Mouse (Mus musculus) heart, embryonic 15.5 days (tissue): Measurements from ENCODE around the gene Cbs. TPM values are rescaled to one million over a fixed set of nuclear protein-coding genes. Genes with fewer than 3 reads are reported as not detected.
A peak's percentile ranks its signal among the peaks of the same experiment; 100 is the strongest.

ENCODE experiments used
- ATAC-seq: fragments of 200-750 bp; cut with Nextera tagmentation; replicated peaks from 2 replicates; pipeline ENCODE4 v1.8.0; 2017; ENCODE audit warnings: low read depth, moderate TSS enrichment; ENCODE audit not compliant: insufficient number of reproducible peaks, insufficient read depth, low FRiP score
- H3K27ac ChIP-seq: fragments of 300-500 bp; sonication (generic); 2 replicates; pipeline ENCODE4 v1.5.1; 2015; ENCODE audit warnings: mild to moderate bottlenecking, inconsistent platforms
- H3K27me3 ChIP-seq: fragments of 300-500 bp; sonication (generic); 2 replicates; pipeline ENCODE4 v1.6.1; 2015; ENCODE audit warnings: inconsistent platforms
- H3K36me3 ChIP-seq: fragments of 300-500 bp; sonication (generic); 2 replicates; pipeline ENCODE4 v1.6.1; 2015; ENCODE audit warnings: mild to moderate bottlenecking, inconsistent platforms
- H3K4me1 ChIP-seq: fragments of 300-500 bp; sonication (generic); replicated peaks from 2 replicates; pipeline ENCODE4 v1.6.1; 2015; ENCODE audit warnings: inconsistent platforms
- H3K4me2 ChIP-seq: fragments of 300-500 bp; sonication (generic); 2 replicates; pipeline ENCODE4 v1.6.1; 2015; ENCODE audit warnings: inconsistent platforms, mild to moderate bottlenecking, moderate library complexity
- H3K4me3 ChIP-seq: fragments of 300-500 bp; sonication (generic); 2 replicates; pipeline ENCODE4 v1.5.1; 2015; ENCODE audit warnings: mild to moderate bottlenecking, inconsistent platforms
- H3K9ac ChIP-seq: fragments of 300-500 bp; sonication (generic); 2 replicates; pipeline ENCODE4 v1.6.1; 2015; ENCODE audit warnings: mild to moderate bottlenecking, inconsistent platforms
- H3K9me3 ChIP-seq: fragments of 300-500 bp; sonication (generic); replicated peaks from 2 replicates; pipeline ENCODE4 v1.6.1; 2016; ENCODE audit warnings: inconsistent platforms
- WGBS: fragments of 180-500 bp; shearing (Covaris S2); methylation state at CpG from one replicate; pipeline ENCODE4 v1.1.7; 2015; ENCODE audit warnings: mixed read lengths; 5-methylcytosine and 5-hydroxymethylcytosine counted together
- polyA plus RNA-seq: library from polyadenylated mRNA; unstranded; fragments of >200 nt; fragmentation: Nextera tagmentation; extraction: Ambion mirVana; gene quantifications from 2 replicates; pipeline ENCODE4 v1.2.1, GENCODE M21; 2015

Cbs gene
- polyA plus RNA-seq, 1 experiment from 2014 or later, result 1.2 TPM

- no peak overlapping the region for H3K4me2 ChIP-seq
- H3K9me3 ChIP-seq, result no peaks in the 10 kb centered on the region
- no peak for ATAC-seq
- peaks cover 13% of the 10 kb centered on the region for H3K36me3 ChIP-seq
- H3K4me3 ChIP-seq, result no peak overlapping the region
- WGBS, result 53% methylated on average over 8 of the region's 8 CpGs
- H3K4me1 ChIP-seq, result peaks cover 14% of the 10 kb centered on the region
- no peak overlapping the region for H3K9ac ChIP-seq
- H3K27me3 ChIP-seq, result no peaks in the 10 kb centered on the region
- H3K27ac ChIP-seq, result no peak overlapping the region
Measured at GRCm38 (mm10) chr17:31642331-31642730, 5.3 kb upstream of the Cbs start.

DNA sequence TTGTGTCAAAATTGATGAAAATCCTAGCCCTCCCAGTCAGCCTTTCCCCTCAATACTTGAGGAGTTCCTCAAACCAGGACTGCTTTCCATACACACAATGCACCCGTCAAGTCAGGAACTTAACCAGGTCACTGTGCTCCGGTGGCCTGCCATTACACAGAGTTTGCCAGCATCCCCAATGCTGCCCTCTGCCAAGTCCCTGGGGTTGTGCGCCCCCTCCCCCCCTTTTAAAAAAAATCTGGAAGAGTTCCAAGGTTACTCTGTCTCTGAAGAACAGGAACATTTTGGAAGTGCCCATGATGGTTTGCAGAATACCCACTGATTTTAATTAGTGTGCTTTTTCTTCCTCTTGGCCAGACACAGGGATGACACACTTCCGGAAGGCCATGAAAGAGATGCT lies 2.6 kb upstream of the Cbs start:
- no peaks in the 10 kb centered on the region for H3K9me3 ChIP-seq
- H3K27ac ChIP-seq, result no peak overlapping the region
- H3K36me3 ChIP-seq, result no peaks in the 10 kb centered on the region
- no peak overlapping the region for H3K9ac ChIP-seq
- no peak overlapping the region for H3K4me2 ChIP-seq
- H3K27me3 ChIP-seq, result peaks cover 21% of the 10 kb centered on the region
- H3K4me3 ChIP-seq, result no peak overlapping the region
- peaks cover 28% of the 10 kb centered on the region for H3K4me1 ChIP-seq
- no peak for ATAC-seq
- WGBS, result 54% methylated on average over 4 of the region's 4 CpGs

DNA sequence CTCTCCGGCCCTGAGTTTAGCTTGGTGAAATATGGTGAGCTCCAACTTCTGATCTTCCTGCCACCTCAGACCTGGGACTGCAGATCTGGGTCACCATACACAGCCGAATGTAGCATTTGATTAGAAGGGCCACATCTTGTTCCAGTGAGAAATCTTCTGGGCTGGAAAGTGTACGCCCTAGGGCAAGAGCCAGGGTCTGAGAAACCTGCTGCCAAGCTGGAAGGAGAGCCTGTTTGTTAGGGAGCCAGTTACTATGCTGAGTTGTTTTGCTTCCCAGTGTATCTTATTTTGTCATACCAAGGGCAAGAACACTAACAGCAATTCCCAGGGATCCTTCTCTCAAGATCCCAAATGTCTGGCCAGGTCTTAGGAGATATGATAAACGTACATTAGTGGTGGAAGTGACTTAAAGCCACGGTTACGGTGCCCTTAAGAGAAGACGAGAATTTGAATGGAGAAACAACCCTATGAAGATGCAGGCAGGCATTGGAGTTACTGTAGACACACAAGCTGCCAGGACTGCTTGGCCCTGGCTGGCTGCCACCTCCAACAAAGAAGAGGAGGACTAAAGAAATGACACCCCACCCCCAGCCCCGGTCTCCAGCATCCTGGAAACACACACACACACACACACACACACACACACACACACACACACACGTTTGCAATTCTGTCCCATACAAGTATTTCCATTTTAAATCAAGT lies 980 bp upstream of the Cbs start:
- H3K4me1 ChIP-seq, result peaks cover 28% of the 10 kb centered on the region
- H3K9ac ChIP-seq, result no peak overlapping the region; the same call in 1 of the 2 replicates
- no peaks in the 10 kb centered on the region for H3K9me3 ChIP-seq
- H3K4me2 ChIP-seq, result peak overlapping the region; percentile 97
- no peaks in the 10 kb centered on the region for H3K36me3 ChIP-seq
- peak overlapping the region; percentile 45; the same call in 1 of the 2 replicates for H3K27ac ChIP-seq
- ATAC-seq, result no peak
- peaks cover 21% of the 10 kb centered on the region for H3K27me3 ChIP-seq
- WGBS, result 49% methylated on average over 9 of the region's 9 CpGs
- H3K4me3 ChIP-seq, result no peak overlapping the region

DNA sequence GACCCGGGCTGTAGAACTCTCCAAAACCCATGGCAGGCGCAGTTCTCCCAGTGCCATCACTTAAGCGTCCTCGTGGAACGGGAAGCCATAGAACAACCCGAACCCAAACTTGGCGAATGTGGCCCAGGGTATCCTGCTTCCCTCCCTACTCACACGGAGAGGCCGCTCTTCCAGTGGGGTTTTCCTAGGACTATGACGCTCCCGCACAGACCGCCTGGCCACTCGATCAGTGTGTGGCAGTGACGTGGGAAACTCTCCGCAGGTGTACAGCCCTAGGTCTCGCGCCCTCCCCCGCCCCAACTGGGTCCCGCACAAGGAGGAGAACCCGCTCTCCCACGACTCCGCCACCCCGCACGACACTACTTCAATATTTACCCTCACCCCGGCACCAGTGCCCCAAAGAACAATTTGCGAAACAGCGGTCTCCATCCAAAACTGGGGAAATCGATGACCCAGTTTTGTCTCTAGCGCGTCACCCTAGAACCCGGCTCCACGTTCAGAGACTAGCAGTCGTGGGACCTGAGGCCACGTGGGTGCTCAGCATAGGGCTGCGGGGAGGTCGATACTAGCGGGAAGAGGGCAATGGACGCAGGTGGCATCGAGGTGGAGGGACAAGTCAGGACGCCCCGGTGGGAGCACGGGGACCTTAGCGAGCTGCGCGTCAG lies 629 bp downstream of the Cbs start:
- peak overlapping the region; percentile 97 for H3K4me2 ChIP-seq
- WGBS, result 4% methylated on average over 45 of the region's 45 CpGs
- peak overlapping the region; percentile 55 for H3K9ac ChIP-seq
- 0 out of 2 replicates have a peak, but pooled peaks have one; percentile 14 for ATAC-seq
- H3K9me3 ChIP-seq, result no peaks in the 10 kb centered on the region
- H3K27me3 ChIP-seq, result peaks cover 21% of the 10 kb centered on the region
- H3K36me3 ChIP-seq, result no peaks in the 10 kb centered on the region
- H3K27ac ChIP-seq, result no peak overlapping the region
- peaks cover 28% of the 10 kb centered on the region for H3K4me1 ChIP-seq
- peak overlapping the region; percentile 55 for H3K4me3 ChIP-seq

- Histone ChIP-seq H3K9me3 (no peaks in the 10 kb centered on the region), H3K4me2 (no peak overlapping the region), H3K4me3 (no peak overlapping the region), H3K27ac (no peak overlapping the region), H3K4me1 (peaks cover 28% of the 10 kb centered on the region), H3K9ac (no peak overlapping the region), H3K36me3 (no peaks in the 10 kb centered on the region), H3K27me3 (peaks cover 21% of the 10 kb centered on the region)
- WGBS, result 52% methylated on average over 11 of the region's 11 CpGs
- ATAC-seq, result no peak
Measured at GRCm38 (mm10) chr17:31635781-31636180, 1.3 kb downstream of the Cbs start.

- H3K9ac ChIP-seq, result no peak overlapping the region
- H3K9me3 ChIP-seq, result no peaks in the 10 kb centered on the region
- no peak overlapping the region for H3K4me3 ChIP-seq
- H3K4me2 ChIP-seq, result no peak overlapping the region
- no peak overlapping the region for H3K27ac ChIP-seq
- H3K4me1 ChIP-seq, result peaks cover 27% of the 10 kb centered on the region
- ATAC-seq, result no peak
- H3K27me3 ChIP-seq, result peaks cover 21% of the 10 kb centered on the region
- H3K36me3 ChIP-seq, result no peaks in the 10 kb centered on the region
- WGBS, result 73% methylated on average over 5 of the region's 5 CpGs
Measured at GRCm38 (mm10) chr17:31634896-31635295, 2.1 kb downstream of the Cbs start.

- WGBS, result 77% methylated on average over 6 of the region's 6 CpGs
- Histone ChIP-seq H3K9me3 (no peaks in the 10 kb centered on the region), H3K4me1 (peaks cover 21% of the 10 kb centered on the region), H3K9ac (no peak overlapping the region), H3K4me2 (no peak overlapping the region), H3K27ac (no peak overlapping the region), H3K27me3 (peaks cover 21% of the 10 kb centered on the region), H3K36me3 (no peaks in the 10 kb centered on the region), H3K4me3 (no peak overlapping the region)
- no peak for ATAC-seq
Measured at GRCm38 (mm10) chr17:31633007-31633406, 4.0 kb downstream of the Cbs start.

DNA sequence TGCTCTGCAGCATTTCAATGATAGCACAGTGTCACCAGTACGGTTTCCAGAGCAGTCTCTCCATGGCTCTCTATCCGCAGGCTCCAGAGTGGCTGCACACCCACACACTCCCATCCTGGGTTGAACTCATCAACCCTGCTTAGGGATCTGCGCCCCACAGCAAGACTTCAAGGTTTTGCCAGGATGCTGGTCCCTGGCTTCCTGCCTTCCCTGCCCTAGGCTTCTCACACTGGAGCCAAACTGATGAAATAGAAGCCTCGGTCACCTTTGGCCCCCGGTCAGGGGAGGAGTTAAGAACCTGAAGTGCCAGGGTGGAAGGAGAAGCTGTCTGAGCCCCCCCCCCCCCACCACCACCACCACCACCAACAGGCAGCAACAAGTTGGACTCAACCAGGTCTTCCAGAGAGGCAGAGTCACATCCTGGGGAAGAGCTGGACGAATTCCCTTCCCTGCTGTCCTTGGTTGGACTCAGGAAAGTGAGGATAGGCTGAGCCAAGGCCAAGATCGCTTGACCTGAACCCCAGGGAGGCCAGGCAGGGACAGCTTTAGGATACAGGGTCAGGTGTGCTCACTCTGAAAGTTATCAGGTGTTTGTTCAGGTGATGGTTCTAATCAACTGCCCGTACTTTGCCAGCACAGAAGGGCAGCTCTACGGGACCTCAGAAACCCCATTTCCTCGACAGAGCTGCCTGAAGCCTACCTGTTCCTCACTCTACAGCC lies 5.8 kb downstream of the Cbs start:
- peaks cover 3% of the 10 kb centered on the region for H3K4me1 ChIP-seq
- no peak overlapping the region for H3K27ac ChIP-seq
- peaks cover 15% of the 10 kb centered on the region for H3K27me3 ChIP-seq
- no peaks in the 10 kb centered on the region for H3K9me3 ChIP-seq
- H3K4me2 ChIP-seq, result no peak overlapping the region
- WGBS, result 69% methylated on average over 10 of the region's 10 CpGs
- ATAC-seq, result no peak
- H3K36me3 ChIP-seq, result no peaks in the 10 kb centered on the region
- H3K9ac ChIP-seq, result no peak overlapping the region
- no peak overlapping the region for H3K4me3 ChIP-seq

GRCm38 (mm10) chr17:31627961-31628360 lies 9.1 kb downstream of the Cbs start:
- no peak overlapping the region for H3K4me2 ChIP-seq
- no peaks in the 10 kb centered on the region for H3K4me1 ChIP-seq
- ATAC-seq, result no peak
- H3K27me3 ChIP-seq, result 0 out of 2 replicates have a peak, but pooled peaks cover 4% of the 10 kb centered on the region
- no peaks in the 10 kb centered on the region for H3K9me3 ChIP-seq
- H3K36me3 ChIP-seq, result no peaks in the 10 kb centered on the region
- 82% methylated on average over 2 of the region's 2 CpGs for WGBS
- no peak overlapping the region for H3K27ac ChIP-seq
- no peak overlapping the region for H3K9ac ChIP-seq
- H3K4me3 ChIP-seq, result no peak overlapping the region

DNA sequence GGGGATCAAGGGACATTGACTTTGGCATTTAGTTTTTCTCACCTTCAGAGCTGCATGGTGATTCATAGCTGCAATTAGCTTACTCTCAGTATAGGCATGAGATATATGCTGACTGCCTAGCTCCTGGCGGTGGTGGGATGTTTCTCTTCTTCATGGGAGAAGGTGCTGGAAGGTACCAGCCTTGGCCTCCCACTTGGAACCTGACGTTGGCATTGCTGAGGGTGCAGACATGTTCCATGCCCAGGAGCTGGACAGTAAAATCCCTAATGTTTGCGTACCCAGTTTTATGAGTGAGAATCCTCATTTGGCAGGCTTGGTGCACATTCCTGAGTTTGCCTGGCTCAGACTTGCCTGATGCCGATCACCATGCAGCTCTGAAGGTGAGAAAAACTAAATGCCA lies 13.9 kb downstream of the Cbs start:
- H3K4me2 ChIP-seq, result no peak overlapping the region
- 87% methylated on average over 4 of the region's 4 CpGs for WGBS
- no peak overlapping the region for H3K9ac ChIP-seq
- H3K4me3 ChIP-seq, result no peak overlapping the region
- H3K4me1 ChIP-seq, result no peaks in the 10 kb centered on the region
- no peak overlapping the region for H3K27ac ChIP-seq
- H3K27me3 ChIP-seq, result 0 out of 2 replicates have a peak, but pooled peaks cover 4% of the 10 kb centered on the region
- no peak for ATAC-seq
- H3K36me3 ChIP-seq, result no peaks in the 10 kb centered on the region
- H3K9me3 ChIP-seq, result no peaks in the 10 kb centered on the region

- Histone ChIP-seq H3K27me3 (no peaks in the 10 kb centered on the region), H3K9me3 (no peaks in the 10 kb centered on the region), H3K4me1 (0 out of 2 replicates have a peak, but pooled peaks cover 3% of the 10 kb centered on the region), H3K36me3 (no peaks in the 10 kb centered on the region), H3K4me3 (no peak overlapping the region), H3K27ac (no peak overlapping the region), H3K4me2 (no peak overlapping the region), H3K9ac (no peak overlapping the region)
- WGBS, result 49% methylated on average over 4 of the region's 4 CpGs
- no peak for ATAC-seq
Measured at GRCm38 (mm10) chr17:31613086-31613755, 23.8 kb downstream of the Cbs start.
